Mouse (Mus musculus): Measurements from ENCODE around the gene Angptl2.

DNA sequence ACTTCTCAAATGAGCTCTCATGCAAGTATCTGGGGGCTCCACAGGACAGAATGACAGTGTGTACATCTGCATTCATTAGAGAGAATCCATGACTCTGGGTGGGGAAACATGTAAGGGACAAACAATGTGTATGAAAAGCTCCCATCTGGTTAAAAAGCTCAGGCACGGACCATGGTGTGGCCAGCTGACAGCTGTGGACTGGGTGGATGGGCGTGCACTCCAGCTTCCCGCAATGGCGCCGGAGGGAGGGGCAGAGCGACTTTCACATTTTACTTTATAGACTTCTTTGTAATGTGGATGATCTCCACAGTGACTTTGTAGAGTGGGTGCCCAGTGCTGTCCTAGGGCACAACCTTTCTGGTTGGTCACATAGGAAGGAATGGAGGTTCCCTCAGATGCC, 36.9 kb downstream of the Angptl2 start:
- TF ChIP-seq CTCF (IDR thresholded peaks at IDR 0.05; ENCODE audit: low read depth, low read length) (no peak), POLR2A (IDR thresholded peaks at IDR 0.05; ENCODE audit: insufficient read depth, low read length) (no peak), EP300 (IDR thresholded peaks at IDR 0.05; ENCODE audit: insufficient read depth, low read depth, low read length) (no peak)

Data from ES-Bruce4 (cell line).